Mouse (Mus musculus): ENCODE measurements around the gene Vwa3a. TPM values are rescaled to one million over a fixed set of nuclear protein-coding genes. Genes with fewer than 3 reads are reported as not detected.

The Vwa3a gene
- polyA plus RNA-seq, 1 experiment from 2014 or later: 0.44 TPM

- H3K36me3 ChIP-seq (ENCODE audit: control insufficient read depth, insufficient read depth, low read length): no peaks in the 10 kb centered on the region
- WGBS: 73% methylated on average over 1 of the region's 1 CpGs
- H3K4me1 ChIP-seq (ENCODE audit: control insufficient read depth, insufficient read depth, low read length): no peaks in the 10 kb centered on the region
- no peak overlapping the region for H3K4me3 ChIP-seq (ENCODE audit: low read length)
- no peak overlapping the region for H3K9ac ChIP-seq (ENCODE audit: low read depth, low read length)
- no peak overlapping the region for H3K4me2 ChIP-seq (ENCODE audit: low read depth, low read length)
- H3K27ac ChIP-seq (ENCODE audit: low read length): no peak overlapping the region
- H3K27me3 ChIP-seq (replicated peaks; ENCODE audit: control insufficient read depth, insufficient read depth, low read length): no peaks in the 10 kb centered on the region
- H3K9me3 ChIP-seq (ENCODE audit: control insufficient read depth, low read length): no peaks in the 10 kb centered on the region
- no peak for ATAC-seq
Observed at GRCm38 (mm10) chr7:120771389-120771788, 32.3 kb downstream of the Vwa3a start.

- WGBS: 52% methylated on average over 2 of the region's 2 CpGs
- H3K4me1 ChIP-seq (ENCODE audit: control insufficient read depth, insufficient read depth, low read length): no peaks in the 10 kb centered on the region
- no peak for ATAC-seq
Observed at GRCm38 (mm10) chr7:120778012-120778411, 38.9 kb downstream of the Vwa3a start.

GRCm38 (mm10) chr7:120795544-120795943, 56.4 kb downstream of the Vwa3a start:
- Histone ChIP-seq H3K27ac (ENCODE audit: low read length) (no peak overlapping the region), H3K36me3 (ENCODE audit: control insufficient read depth, insufficient read depth, low read length) (no peaks in the 10 kb centered on the region), H3K9ac (ENCODE audit: low read depth, low read length) (no peak overlapping the region), H3K4me1 (ENCODE audit: control insufficient read depth, insufficient read depth, low read length) (no peaks in the 10 kb centered on the region), H3K9me3 (ENCODE audit: control insufficient read depth, low read length) (no peaks in the 10 kb centered on the region), H3K4me3 (ENCODE audit: low read length) (no peak overlapping the region), H3K4me2 (ENCODE audit: low read depth, low read length) (no peak overlapping the region), H3K27me3 (replicated peaks; ENCODE audit: control insufficient read depth, insufficient read depth, low read length) (no peaks in the 10 kb centered on the region)
- ATAC-seq: no peak
- WGBS: 65% methylated on average over 4 of the region's 4 CpGs

More at GRCm38 (mm10) chr7:120778012-120778411, 38.9 kb downstream of the Vwa3a start:
- Histone ChIP-seq H3K9ac (ENCODE audit: low read depth, low read length) (no peak overlapping the region), H3K4me3 (ENCODE audit: low read length) (no peak overlapping the region), H3K27me3 (replicated peaks; ENCODE audit: control insufficient read depth, insufficient read depth, low read length) (no peaks in the 10 kb centered on the region), H3K4me2 (ENCODE audit: low read depth, low read length) (no peak overlapping the region), H3K27ac (ENCODE audit: low read length) (no peak overlapping the region), H3K9me3 (ENCODE audit: control insufficient read depth, low read length) (no peaks in the 10 kb centered on the region), H3K36me3 (ENCODE audit: control insufficient read depth, insufficient read depth, low read length) (no peaks in the 10 kb centered on the region)

- no peak overlapping the region for H3K4me2 ChIP-seq (ENCODE audit: low read depth, low read length)
- H3K4me3 ChIP-seq (ENCODE audit: low read length): no peak overlapping the region
- no peak for ATAC-seq
- WGBS: 82% methylated on average over 3 of the region's 3 CpGs
- H3K27ac ChIP-seq (ENCODE audit: low read length): no peak overlapping the region
- no peaks in the 10 kb centered on the region for H3K9me3 ChIP-seq (ENCODE audit: control insufficient read depth, low read length)
- no peaks in the 10 kb centered on the region for H3K4me1 ChIP-seq (ENCODE audit: control insufficient read depth, insufficient read depth, low read length)
- no peaks in the 10 kb centered on the region for H3K27me3 ChIP-seq (replicated peaks; ENCODE audit: control insufficient read depth, insufficient read depth, low read length)
- H3K36me3 ChIP-seq (ENCODE audit: control insufficient read depth, insufficient read depth, low read length): no peaks in the 10 kb centered on the region
- no peak overlapping the region for H3K9ac ChIP-seq (ENCODE audit: low read depth, low read length)
Observed at GRCm38 (mm10) chr7:120796369-120796768, 57.3 kb downstream of the Vwa3a start.

- Histone ChIP-seq H3K4me1 (ENCODE audit: control insufficient read depth, insufficient read depth, low read length) (no peaks in the 10 kb centered on the region), H3K27me3 (replicated peaks; ENCODE audit: control insufficient read depth, insufficient read depth, low read length) (no peaks in the 10 kb centered on the region), H3K9me3 (ENCODE audit: control insufficient read depth, low read length) (no peaks in the 10 kb centered on the region), H3K9ac (ENCODE audit: low read depth, low read length) (no peak overlapping the region), H3K36me3 (ENCODE audit: control insufficient read depth, insufficient read depth, low read length) (no peaks in the 10 kb centered on the region), H3K4me3 (ENCODE audit: low read length) (no peak overlapping the region), H3K4me2 (ENCODE audit: low read depth, low read length) (no peak overlapping the region), H3K27ac (ENCODE audit: low read length) (no peak overlapping the region)
- WGBS: 90% methylated on average over 2 of the region's 2 CpGs
- ATAC-seq: no peak
Observed at GRCm38 (mm10) chr7:120803268-120803667, 64.2 kb downstream of the Vwa3a start.

- ATAC-seq: peak; percentile 58; the same call in 1 of the 2 replicates
- Histone ChIP-seq H3K36me3 (ENCODE audit: control insufficient read depth, insufficient read depth, low read length) (no peaks in the 10 kb centered on the region), H3K4me2 (ENCODE audit: low read depth, low read length) (peak overlapping the region; percentile 58), H3K27ac (ENCODE audit: low read length) (no peak overlapping the region), H3K27me3 (replicated peaks; ENCODE audit: control insufficient read depth, insufficient read depth, low read length) (0 out of 2 replicates have a peak, but pooled peaks cover 4% of the 10 kb centered on the region), H3K4me3 (ENCODE audit: low read length) (peak overlapping the region; percentile 37), H3K4me1 (ENCODE audit: control insufficient read depth, insufficient read depth, low read length) (peaks cover 4% of the 10 kb centered on the region; the same call in 1 of the 2 replicates), H3K9ac (ENCODE audit: low read depth, low read length) (0 out of 2 replicates have a peak overlapping the region, but pooled peaks have one; percentile 31), H3K9me3 (ENCODE audit: control insufficient read depth, low read length) (no peaks in the 10 kb centered on the region)
- WGBS: 4% methylated on average over 27 of the region's 27 CpGs
Observed at GRCm38 (mm10) chr7:120809705-120810104, 70.6 kb downstream of the Vwa3a start.

GRCm38 (mm10) chr7:120811834-120812415, 72.8 kb downstream of the Vwa3a start, which contains the start of gene Gm5737:
Gene Gm5737 (plus strand): TSS chr7:120812365.
- peak; percentile 84 for ATAC-seq
- no peak within 1 kb of the TSS for H3K4me3 ChIP-seq (ENCODE audit: low read length)
- 73% methylated on average over 6 of the region's 6 CpGs for WGBS

GRCm38 (mm10) chr7:120817552-120817951, 78.4 kb downstream of the Vwa3a start:
- 87% methylated on average over 6 of the region's 6 CpGs for WGBS
- ATAC-seq: no peak

More at GRCm38 (mm10) chr7:120811834-120812415, 72.8 kb downstream of the Vwa3a start, which contains the start of gene Gm5737:
- Histone ChIP-seq H3K27ac (ENCODE audit: low read length) (no peak within 1 kb of the TSS), H3K9me3 (ENCODE audit: control insufficient read depth, low read length) (no peaks in the 10 kb centered on the region), H3K4me1 (ENCODE audit: control insufficient read depth, insufficient read depth, low read length) (peaks cover 4% of the 10 kb centered on the region; the same call in 1 of the 2 replicates), H3K27me3 (replicated peaks; ENCODE audit: control insufficient read depth, insufficient read depth, low read length) (0 out of 2 replicates have a peak, but pooled peaks cover 4% of the 10 kb centered on the region), H3K4me2 (ENCODE audit: low read depth, low read length) (no peak within 1 kb of the TSS), H3K9ac (ENCODE audit: low read depth, low read length) (no peak within 1 kb of the TSS), H3K36me3 (ENCODE audit: control insufficient read depth, insufficient read depth, low read length) (no peaks in the 10 kb centered on the region)

GRCm38 (mm10) chr7:120819386-120819785, 80.3 kb downstream of the Vwa3a start:
- no peak for ATAC-seq
- H3K9me3 ChIP-seq (ENCODE audit: control insufficient read depth, low read length): no peaks in the 10 kb centered on the region
- H3K27me3 ChIP-seq (replicated peaks; ENCODE audit: control insufficient read depth, insufficient read depth, low read length): no peaks in the 10 kb centered on the region
- H3K36me3 ChIP-seq (ENCODE audit: control insufficient read depth, insufficient read depth, low read length): no peaks in the 10 kb centered on the region
- no peaks in the 10 kb centered on the region for H3K4me1 ChIP-seq (ENCODE audit: control insufficient read depth, insufficient read depth, low read length)
- no peak overlapping the region for H3K27ac ChIP-seq (ENCODE audit: low read length)
- H3K4me2 ChIP-seq (ENCODE audit: low read depth, low read length): no peak overlapping the region
- no peak overlapping the region; the same call in 1 of the 2 replicates for H3K9ac ChIP-seq (ENCODE audit: low read depth, low read length)
- WGBS: 91% methylated on average over 4 of the region's 4 CpGs
- H3K4me3 ChIP-seq (ENCODE audit: low read length): no peak overlapping the region

More at GRCm38 (mm10) chr7:120817552-120817951, 78.4 kb downstream of the Vwa3a start:
- Histone ChIP-seq H3K36me3 (ENCODE audit: control insufficient read depth, insufficient read depth, low read length) (no peaks in the 10 kb centered on the region), H3K9me3 (ENCODE audit: control insufficient read depth, low read length) (no peaks in the 10 kb centered on the region), H3K4me2 (ENCODE audit: low read depth, low read length) (no peak overlapping the region), H3K27ac (ENCODE audit: low read length) (no peak overlapping the region), H3K9ac (ENCODE audit: low read depth, low read length) (no peak overlapping the region), H3K27me3 (replicated peaks; ENCODE audit: control insufficient read depth, insufficient read depth, low read length) (no peaks in the 10 kb centered on the region), H3K4me1 (ENCODE audit: control insufficient read depth, insufficient read depth, low read length) (no peaks in the 10 kb centered on the region), H3K4me3 (ENCODE audit: low read length) (no peak overlapping the region)

All from intestine, embryonic 16.5 days (tissue).